Mouse (Mus musculus) embryonic facial prominence, embryonic 15.5 days (tissue): ENCODE measurements around the gene Mfap4. TPM values are rescaled to one million over a fixed set of nuclear protein-coding genes. Genes with fewer than 3 reads are reported as not detected.

Source experiments
- ATAC-seq: fragments of 200-750 bp; cut with Nextera tagmentation; 2 replicates; pipeline ENCODE4 v1.8.0; 2017; ENCODE audit warnings: low read depth, moderate TSS enrichment; ENCODE audit not compliant: insufficient number of reproducible peaks, low FRiP score, low TSS enrichment
- H3K27ac ChIP-seq: fragments of 300-500 bp; sonication (generic); replicated peaks from 2 replicates; pipeline ENCODE4 v1.5.1; 2015; ENCODE audit warnings: mild to moderate bottlenecking, inconsistent platforms
- H3K27me3 ChIP-seq: fragments of 300-500 bp; sonication (generic); 2 replicates; pipeline ENCODE4 v1.6.1; 2015; ENCODE audit warnings: inconsistent platforms
- H3K36me3 ChIP-seq: fragments of 300-500 bp; sonication (generic); 2 replicates; pipeline ENCODE4 v1.6.1; 2015; ENCODE audit warnings: mild to moderate bottlenecking, inconsistent platforms
- H3K4me1 ChIP-seq: fragments of 300-500 bp; sonication (generic); 2 replicates; pipeline ENCODE4 v1.6.1; 2015; ENCODE audit warnings: inconsistent platforms
- H3K4me2 ChIP-seq: fragments of 300-500 bp; sonication (generic); replicated peaks from 2 replicates; pipeline ENCODE4 v1.6.1; 2015; ENCODE audit warnings: mild to moderate bottlenecking, inconsistent platforms
- H3K4me3 ChIP-seq: fragments of 300-500 bp; sonication (generic); replicated peaks from 2 replicates; pipeline ENCODE4 v1.5.1; 2015; ENCODE audit warnings: mild to moderate bottlenecking, inconsistent platforms
- H3K9ac ChIP-seq: fragments of 300-500 bp; sonication (generic); 2 replicates; pipeline ENCODE4 v1.6.1; 2015; ENCODE audit warnings: inconsistent platforms
- H3K9me3 ChIP-seq: fragments of 300-500 bp; sonication (generic); replicated peaks from 2 replicates; pipeline ENCODE4 v1.6.1; 2016; ENCODE audit warnings: inconsistent platforms
- WGBS: fragments of 180-500 bp; shearing (Covaris S2); methylation state at CpG from one replicate; pipeline ENCODE4 v1.1.7; 2015; 5-methylcytosine and 5-hydroxymethylcytosine counted together
- polyA plus RNA-seq: library from polyadenylated mRNA; unstranded; fragments of >200 nt; fragmentation: Nextera tagmentation; extraction: Ambion mirVana; gene quantifications from 2 replicates; pipeline ENCODE4 v1.2.1, GENCODE M21; 2015

Gene Mfap4
- polyA plus RNA-seq, 1 experiment from 2014 or later, result 406 TPM

DNA sequence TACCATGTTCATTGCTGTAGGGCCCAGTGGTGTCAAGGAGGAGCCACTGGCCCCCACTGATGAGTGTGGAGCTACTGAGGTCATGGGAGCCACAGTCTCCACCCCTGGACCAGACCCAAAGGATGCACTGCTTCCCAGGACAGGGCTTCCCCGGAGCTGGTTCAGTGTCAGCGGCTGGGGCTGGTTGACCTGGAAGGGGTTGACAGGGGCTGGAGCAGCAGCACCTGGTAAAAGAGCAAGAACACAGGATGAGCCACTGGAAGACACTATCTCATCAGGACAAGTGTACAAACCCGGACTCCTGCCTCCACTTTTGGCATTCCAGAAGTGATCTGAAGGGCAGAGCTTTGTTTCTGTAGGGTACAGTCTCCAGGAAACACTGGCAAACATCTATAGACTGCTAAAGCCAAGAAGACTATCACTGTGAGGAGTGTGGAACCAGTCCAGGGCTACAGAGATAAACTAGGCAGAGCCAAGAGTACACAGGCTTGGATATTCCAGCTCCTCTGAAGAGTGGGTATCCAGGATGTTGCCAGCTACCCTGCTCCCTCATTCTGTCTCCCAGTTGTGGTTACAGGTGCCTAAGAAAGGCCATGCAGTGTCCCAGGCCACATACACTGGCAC, 34.4 kb downstream of the Mfap4 start:
- WGBS, result 93% methylated on average over 3 of the region's 3 CpGs
- H3K36me3 ChIP-seq, result peaks cover 64% of the 10 kb centered on the region

DNA sequence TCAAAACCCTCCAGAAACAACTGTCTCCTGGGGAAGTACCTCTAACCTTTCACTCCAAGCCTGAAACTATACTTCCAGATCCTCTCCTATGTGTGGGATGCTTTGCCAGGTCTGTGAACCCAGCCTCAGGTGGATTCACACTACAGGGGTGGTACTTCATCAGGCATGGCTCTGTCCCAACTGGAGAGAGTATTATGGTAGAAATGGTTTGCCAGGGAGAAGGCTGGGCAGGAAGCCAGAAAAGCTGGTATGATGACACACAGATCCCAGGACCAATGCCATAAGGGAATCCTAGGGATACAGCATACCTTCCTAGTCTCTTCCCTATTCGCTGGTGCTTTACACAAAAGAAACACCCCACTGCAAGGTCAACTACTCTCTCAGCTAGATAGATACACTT, 41.6 kb downstream of the Mfap4 start:
- 89% methylated on average over 1 of the region's 1 CpGs for WGBS
- H3K9me3 ChIP-seq, result no peaks in the 10 kb centered on the region
- H3K27ac ChIP-seq, result no peak overlapping the region
- no peak overlapping the region for H3K9ac ChIP-seq
- H3K27me3 ChIP-seq, result no peaks in the 10 kb centered on the region
- no peak overlapping the region for H3K4me2 ChIP-seq
- peaks cover 30% of the 10 kb centered on the region for H3K36me3 ChIP-seq
- no peak overlapping the region for H3K4me3 ChIP-seq
- ATAC-seq, result no peak
- H3K4me1 ChIP-seq, result no peaks in the 10 kb centered on the region

More for the DNA sequence above, 34.4 kb downstream of the Mfap4 start:
- H3K4me1 ChIP-seq, result no peaks in the 10 kb centered on the region
- no peak overlapping the region for H3K9ac ChIP-seq
- no peak for ATAC-seq
- no peak overlapping the region for H3K4me2 ChIP-seq
- no peaks in the 10 kb centered on the region for H3K27me3 ChIP-seq
- no peak overlapping the region for H3K4me3 ChIP-seq
- no peaks in the 10 kb centered on the region for H3K9me3 ChIP-seq
- H3K27ac ChIP-seq, result no peak overlapping the region

- WGBS, result 60% methylated on average over 4 of the region's 4 CpGs
- Histone ChIP-seq H3K4me1 (no peaks in the 10 kb centered on the region), H3K9me3 (no peaks in the 10 kb centered on the region), H3K36me3 (0 out of 2 replicates have a peak, but pooled peaks cover 24% of the 10 kb centered on the region), H3K27ac (no peak overlapping the region), H3K4me3 (no peak overlapping the region), H3K9ac (no peak overlapping the region), H3K4me2 (no peak overlapping the region), H3K27me3 (no peaks in the 10 kb centered on the region)
- no peak for ATAC-seq
Observed at GRCm38 (mm10) chr11:61529268-61529713, 44.1 kb downstream of the Mfap4 start.

GRCm38 (mm10) chr11:61532820-61533219, 47.6 kb downstream of the Mfap4 start:
- 87% methylated on average over 2 of the region's 2 CpGs for WGBS
- Histone ChIP-seq H3K36me3 (0 out of 2 replicates have a peak, but pooled peaks cover 24% of the 10 kb centered on the region), H3K4me1 (no peaks in the 10 kb centered on the region), H3K27ac (no peak overlapping the region), H3K9ac (no peak overlapping the region), H3K9me3 (no peaks in the 10 kb centered on the region), H3K4me2 (no peak overlapping the region), H3K4me3 (no peak overlapping the region), H3K27me3 (no peaks in the 10 kb centered on the region)
- ATAC-seq, result no peak

GRCm38 (mm10) chr11:61533571-61533970, 48.3 kb downstream of the Mfap4 start:
- no peaks in the 10 kb centered on the region for H3K27me3 ChIP-seq
- H3K4me1 ChIP-seq, result no peaks in the 10 kb centered on the region
- no peak overlapping the region for H3K4me3 ChIP-seq
- no peak overlapping the region for H3K4me2 ChIP-seq
- no peaks in the 10 kb centered on the region for H3K9me3 ChIP-seq
- H3K27ac ChIP-seq, result no peak overlapping the region
- no peak for ATAC-seq
- 63% methylated on average over 5 of the region's 5 CpGs for WGBS
- H3K9ac ChIP-seq, result no peak overlapping the region
- H3K36me3 ChIP-seq, result 0 out of 2 replicates have a peak, but pooled peaks cover 20% of the 10 kb centered on the region

- Histone ChIP-seq H3K36me3 (0 out of 2 replicates have a peak, but pooled peaks cover 24% of the 10 kb centered on the region), H3K9ac (no peak overlapping the region), H3K4me3 (no peak overlapping the region), H3K27ac (no peak overlapping the region), H3K27me3 (no peaks in the 10 kb centered on the region), H3K4me1 (no peaks in the 10 kb centered on the region), H3K9me3 (no peaks in the 10 kb centered on the region), H3K4me2 (no peak overlapping the region)
- WGBS, result 61% methylated on average over 1 of the region's 1 CpGs
- ATAC-seq, result no peak
Observed at GRCm38 (mm10) chr11:61535530-61535929, 50.3 kb downstream of the Mfap4 start.

- no peak overlapping the region for H3K4me3 ChIP-seq
- H3K27ac ChIP-seq, result no peak overlapping the region
- 63% methylated on average over 3 of the region's 3 CpGs for WGBS
- no peaks in the 10 kb centered on the region for H3K9me3 ChIP-seq
- no peak for ATAC-seq
- no peak overlapping the region for H3K9ac ChIP-seq
- 0 out of 2 replicates have a peak, but pooled peaks cover 20% of the 10 kb centered on the region for H3K36me3 ChIP-seq
- H3K27me3 ChIP-seq, result no peaks in the 10 kb centered on the region
- H3K4me1 ChIP-seq, result no peaks in the 10 kb centered on the region
- no peak overlapping the region for H3K4me2 ChIP-seq
Observed at GRCm38 (mm10) chr11:61536952-61537351, 51.7 kb downstream of the Mfap4 start.

GRCm38 (mm10) chr11:61537362-61537761, 52.1 kb downstream of the Mfap4 start:
- Histone ChIP-seq H3K27me3 (no peaks in the 10 kb centered on the region), H3K9me3 (no peaks in the 10 kb centered on the region), H3K4me1 (no peaks in the 10 kb centered on the region), H3K27ac (no peak overlapping the region; the same call in 1 of the 2 replicates), H3K9ac (no peak overlapping the region), H3K36me3 (0 out of 2 replicates have a peak, but pooled peaks cover 17% of the 10 kb centered on the region), H3K4me3 (no peak overlapping the region), H3K4me2 (no peak overlapping the region)
- no peak for ATAC-seq
- WGBS, result 66% methylated on average over 3 of the region's 3 CpGs

Other genes starting within 250 kb of the Mfap4 start
- gene Aldh3a2, start 218.0 kb upstream of the Mfap4 start, polyA plus RNA-seq, result 30.4 and 32.0 TPM in 2 replicates
- 0.20 and 0.51 TPM in 2 replicates for gene Slc47a2, start 142.6 kb upstream of the Mfap4 start, polyA plus RNA-seq
- gene Slc47a1, start 107.1 kb upstream of the Mfap4 start, polyA plus RNA-seq, result 0.88 and 0.89 TPM in 2 replicates
- gene Rnf112, start 31.3 kb upstream of the Mfap4 start, polyA plus RNA-seq, result 1.4 and 2.1 TPM in 2 replicates
- 61.9 and 62.9 TPM in 2 replicates for gene Mapk7, start 9.0 kb downstream of the Mfap4 start, polyA plus RNA-seq
- 37.3 and 43.7 TPM in 2 replicates for gene B9d1, start 19.7 kb downstream of the Mfap4 start, polyA plus RNA-seq
- 28.6 and 31.0 TPM in 2 replicates for gene Epn2, start 94.3 kb downstream of the Mfap4 start, polyA plus RNA-seq
- gene Grap, start 167.8 kb downstream of the Mfap4 start, polyA plus RNA-seq, result 13.0 and 16.2 TPM in 2 replicates
- 9.0 and 10.9 TPM in 2 replicates for gene Fam83g, start 198.7 kb downstream of the Mfap4 start, polyA plus RNA-seq
- 0.12 and 0.15 TPM in 2 replicates for gene Slc5a10, start 235.4 kb downstream of the Mfap4 start, polyA plus RNA-seq